Mouse (Mus musculus) bone marrow macrophage, adult 2 months (primary cell): ENCODE results near the gene Cep170b.

Experiments used
- CTCF ChIP-seq: IDR thresholded peaks from 2 replicates; pipeline ENCODE4 v1.5.1; 2012; ENCODE audit warnings: low read depth, mild to moderate bottlenecking, low read length, moderate library complexity
- POLR2A ChIP-seq: IDR thresholded peaks from 2 replicates; pipeline ENCODE4 v1.6.1; 2012; ENCODE audit warnings: mild to moderate bottlenecking, low read depth, low read length, borderline replicate concordance

- TF ChIP-seq CTCF: no peak
- TF ChIP-seq POLR2A: no peak
Observed at GRCm38 (mm10) chr12:112769031-112769430, 48.8 kb downstream of the Cep170b start.
